Mouse (Mus musculus): Measurements from ENCODE around the gene Arhgap8. TPM values are rescaled to one million over a fixed set of nuclear protein-coding genes. Genes with fewer than 3 reads are reported as not detected.

Gene Arhgap8
- total and polyA plus RNA-seq, 3 experiments: not detected

DNA sequence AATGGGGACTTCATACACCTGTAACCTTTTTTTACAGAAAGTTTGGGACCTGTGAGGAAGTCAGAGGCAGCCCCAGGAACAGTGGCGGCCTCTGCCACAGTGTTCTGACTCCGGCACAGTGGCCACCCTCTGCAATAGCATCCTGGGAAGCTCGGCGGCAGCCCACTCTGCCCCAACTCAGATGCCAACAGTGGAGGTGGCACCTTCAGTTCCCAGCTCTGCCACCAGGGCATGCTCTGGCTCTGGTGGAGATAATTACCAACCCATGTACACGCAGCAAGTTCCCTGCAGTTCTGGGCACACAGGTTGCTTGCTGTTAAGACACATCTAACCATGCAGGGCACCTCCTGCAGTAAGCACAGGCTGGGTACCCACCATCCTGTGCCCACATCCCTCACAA, 80.3 kb downstream of the Arhgap8 start:
- TF ChIP-seq EP300 (IDR thresholded peaks at IDR 0.05; ENCODE audit: low read depth in 1 of 2, low read length in 2 of 2): no peak
- TF ChIP-seq POLR2AphosphoS5 (IDR thresholded peaks at IDR 0.05; ENCODE audit: borderline replicate concordance, low read depth, low read length): no peak
- peak in 2 of 3 experiments; percentile 13 to 22; a peak in 2 of 6 replicates for TF ChIP-seq CTCF (IDR thresholded peaks at IDR 0.05 in 2 of 3, conservative IDR thresholded peaks at IDR 0.05 in 1 of 3; ENCODE audit: control insufficient read depth in 1 of 3, insufficient read depth in 1 of 3, low read depth in 2 of 3, low read length in 3 of 3, poor library complexity in 1 of 3, severe bottlenecking in 1 of 3)
- no peaks in the 10 kb centered on the region for H3K4me1 ChIP-seq (ENCODE audit: control insufficient read depth in 1 of 2, insufficient read depth in 2 of 2, low read length in 2 of 2)
- no peak overlapping the region for H3K4me3 ChIP-seq (ENCODE audit: control insufficient read depth in 1 of 2, insufficient read depth in 1 of 2, low read depth in 2 of 2, low read length in 2 of 2)
- H3K79me2 ChIP-seq (ENCODE audit: control insufficient read depth, insufficient read depth, low read length, poor library complexity): no peaks in the 10 kb centered on the region
- DNase-seq (ENCODE audit: low read depth, low spot score): peak; percentile 6
- no peak overlapping the region for H3K27ac ChIP-seq (ENCODE audit: control insufficient read depth, low read depth, low read length)
- H3K36me3 ChIP-seq (ENCODE audit: control insufficient read depth in 1 of 2, insufficient read depth in 2 of 2, low read length in 2 of 2): no peaks in the 10 kb centered on the region; a peak in 1 of 4 replicates
- H3K9me3 ChIP-seq (replicated peaks; ENCODE audit: insufficient read depth, low read length): no peaks in the 10 kb centered on the region
- H3K9ac ChIP-seq (ENCODE audit: control insufficient read depth, low read depth, low read length, poor library complexity, severe bottlenecking): no peak overlapping the region
- H3K27me3 ChIP-seq (ENCODE audit: control insufficient read depth in 1 of 2, insufficient read depth in 2 of 2, low read length in 2 of 2): no peaks in the 10 kb centered on the region

DNA sequence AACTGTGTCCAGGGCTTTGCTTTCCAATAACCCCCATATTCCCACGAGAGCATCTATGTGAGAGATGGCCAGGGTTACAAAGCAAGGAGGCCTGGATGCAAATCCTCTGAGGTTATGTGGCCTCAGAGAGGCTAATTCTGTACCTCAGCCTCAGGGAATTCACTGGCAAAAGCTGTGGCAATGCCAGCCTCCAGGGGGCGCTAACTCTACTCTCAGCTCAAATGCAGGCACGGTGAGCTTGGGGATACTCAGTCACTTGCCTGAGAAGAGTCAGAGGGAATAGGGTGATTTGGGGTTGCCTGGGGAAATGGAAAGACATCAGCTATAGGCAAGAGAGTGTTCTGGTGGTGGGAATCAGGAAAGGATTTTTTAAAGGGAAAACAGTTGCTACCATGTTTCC, 83.8 kb downstream of the Arhgap8 start:
- DNase-seq (ENCODE audit: low read depth, low spot score): peak; percentile 58
- Histone ChIP-seq H3K4me1 (ENCODE audit: control insufficient read depth in 1 of 2, insufficient read depth in 2 of 2, low read length in 2 of 2) (no peaks in the 10 kb centered on the region), H3K36me3 (ENCODE audit: control insufficient read depth in 1 of 2, insufficient read depth in 2 of 2, low read length in 2 of 2) (no peaks in the 10 kb centered on the region), H3K4me3 (ENCODE audit: control insufficient read depth in 1 of 2, insufficient read depth in 1 of 2, low read depth in 2 of 2, low read length in 2 of 2) (no peak overlapping the region), H3K9me3 (replicated peaks; ENCODE audit: insufficient read depth, low read length) (no peaks in the 10 kb centered on the region), H3K27me3 (ENCODE audit: control insufficient read depth in 1 of 2, insufficient read depth in 2 of 2, low read length in 2 of 2) (no peaks in the 10 kb centered on the region), H3K79me2 (ENCODE audit: control insufficient read depth, insufficient read depth, low read length, poor library complexity) (no peaks in the 10 kb centered on the region), H3K9ac (ENCODE audit: control insufficient read depth, low read depth, low read length, poor library complexity, severe bottlenecking) (no peak overlapping the region), H3K27ac (ENCODE audit: control insufficient read depth, low read depth, low read length) (no peak overlapping the region)
- TF ChIP-seq CTCF (IDR thresholded peaks at IDR 0.05 in 2 of 3, conservative IDR thresholded peaks at IDR 0.05 in 1 of 3; ENCODE audit: control insufficient read depth in 1 of 3, insufficient read depth in 1 of 3, low read depth in 2 of 3, low read length in 3 of 3, poor library complexity in 1 of 3, severe bottlenecking in 1 of 3) (peak; percentile 66 to 78 (median 72)), RAD21 (IDR thresholded peaks at IDR 0.05; ENCODE audit: low read depth, low read length) (peak; percentile 38), SMC3 (IDR thresholded peaks at IDR 0.05; ENCODE audit: low read depth, low read length) (peak; percentile 53), ZC3H11A (IDR thresholded peaks at IDR 0.05; ENCODE audit: low read depth, low read length) (no peak)

DNA sequence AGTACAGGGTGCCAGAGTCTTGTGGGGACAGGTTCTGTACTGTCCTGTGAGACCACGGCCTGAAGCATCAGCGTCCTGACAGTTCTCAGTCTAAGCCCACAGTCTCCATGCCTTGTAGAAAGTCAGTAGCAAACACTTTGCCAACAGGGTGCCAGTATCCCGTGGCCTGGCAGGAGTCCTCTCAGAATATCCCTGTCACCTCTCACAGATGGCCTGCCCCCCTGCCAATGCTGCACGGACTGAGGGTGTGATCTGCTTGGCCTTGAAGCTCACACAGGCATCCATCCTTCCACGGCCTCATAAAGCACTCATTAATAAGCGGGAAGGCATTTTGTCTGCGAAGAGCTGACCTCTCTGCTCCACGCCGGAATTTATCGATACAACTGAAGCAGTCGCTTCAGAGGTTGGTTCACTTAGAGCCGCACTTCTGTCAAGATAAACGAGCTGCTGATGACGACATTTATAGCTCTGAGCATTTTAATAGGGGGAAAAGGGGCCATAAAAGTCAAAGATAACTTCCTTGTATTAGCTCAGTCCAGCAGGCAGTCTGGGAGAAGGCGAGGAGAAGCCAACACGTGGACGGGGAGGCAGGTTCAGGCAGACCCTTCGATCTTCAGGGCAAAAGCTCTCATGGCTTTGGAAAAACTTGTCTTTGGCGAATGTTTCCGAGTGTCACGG, 89.6 kb downstream of the Arhgap8 start:
- no peak overlapping the region for H3K4me3 ChIP-seq (ENCODE audit: control insufficient read depth in 1 of 2, insufficient read depth in 1 of 2, low read depth in 2 of 2, low read length in 2 of 2)
- DNase-seq (ENCODE audit: low read depth, low spot score): no peak
- TF ChIP-seq MAX (IDR thresholded peaks at IDR 0.05; ENCODE audit: low read length) (no peak), ZNF384 (IDR thresholded peaks at IDR 0.05; ENCODE audit: low read depth, low read length) (no peak), ETS1 (IDR thresholded peaks at IDR 0.05; ENCODE audit: low read depth, low read length) (no peak), GABPA (IDR thresholded peaks at IDR 0.05; ENCODE audit: low read depth, low read length) (no peak), ZMIZ1 (IDR thresholded peaks at IDR 0.05; ENCODE audit: low read depth, low read length) (no peak), CHD2 (IDR thresholded peaks at IDR 0.05; ENCODE audit: low read length) (no peak), MAFK (IDR thresholded peaks at IDR 0.05; ENCODE audit: borderline replicate concordance, low read depth, low read length) (no peak), MAZ (IDR thresholded peaks at IDR 0.05; ENCODE audit: low read depth, low read length) (no peak), POLR2AphosphoS2 (IDR thresholded peaks at IDR 0.05; ENCODE audit: low read length) (no peak), ZKSCAN1 (IDR thresholded peaks at IDR 0.05; ENCODE audit: low read depth, low read length) (no peak), ZC3H11A (IDR thresholded peaks at IDR 0.05; ENCODE audit: low read depth, low read length) (no peak), ELF1 (IDR thresholded peaks at IDR 0.05; ENCODE audit: low read depth, low read length) (no peak), UBTF (IDR thresholded peaks at IDR 0.05; ENCODE audit: borderline replicate concordance, insufficient read depth, low read depth, low read length) (no peak), RAD21 (IDR thresholded peaks at IDR 0.05; ENCODE audit: low read depth, low read length) (no peak), POLR2A (IDR thresholded peaks at IDR 0.05; ENCODE audit: control insufficient read depth in 1 of 2, insufficient read depth in 1 of 2, low read depth in 1 of 2, low read length in 2 of 2, poor library complexity in 1 of 2) (no peak)
- H3K9me3 ChIP-seq (replicated peaks; ENCODE audit: insufficient read depth, low read length): no peaks in the 10 kb centered on the region
- no peaks in the 10 kb centered on the region for H3K27me3 ChIP-seq (ENCODE audit: control insufficient read depth in 1 of 2, insufficient read depth in 2 of 2, low read length in 2 of 2)
- no peak overlapping the region for H3K27ac ChIP-seq (ENCODE audit: control insufficient read depth, low read depth, low read length)
- H3K79me2 ChIP-seq (ENCODE audit: control insufficient read depth, insufficient read depth, low read length, poor library complexity): 0 out of 2 replicates have a peak, but pooled peaks cover 2% of the 10 kb centered on the region
- no peaks in the 10 kb centered on the region for H3K4me1 ChIP-seq (ENCODE audit: control insufficient read depth in 1 of 2, insufficient read depth in 2 of 2, low read length in 2 of 2)
- H3K36me3 ChIP-seq (ENCODE audit: control insufficient read depth in 1 of 2, insufficient read depth in 2 of 2, low read length in 2 of 2): no peaks in the 10 kb centered on the region
- H3K9ac ChIP-seq (ENCODE audit: control insufficient read depth, low read depth, low read length, poor library complexity, severe bottlenecking): no peak overlapping the region

Data from MEL (cell line).